Mouse (Mus musculus) limb, embryonic 15.5 days (tissue): ENCODE measurements at regions not wholly inside any gene's neighbourhood (a gene's known extent, or its start where the extent isn't known, plus 50 kb on each side); places are given as distances from the start of the nearest gene placed in this dataset.

ENCODE experiments used
- ATAC-seq: fragments of 200-750 bp; cut with Nextera tagmentation; 2 replicates; pipeline ENCODE4 v1.8.0; 2017; ENCODE audit warnings: low read depth, moderate TSS enrichment; ENCODE audit not compliant: insufficient number of reproducible peaks, low FRiP score, low TSS enrichment
- H3K27ac ChIP-seq: fragments of 300-500 bp; sonication (generic); 2 replicates; pipeline ENCODE4 v1.5.1; 2015; ENCODE audit warnings: moderate library complexity, mild to moderate bottlenecking, inconsistent platforms
- H3K27me3 ChIP-seq: fragments of 300-500 bp; sonication (generic); 2 replicates; pipeline ENCODE4 v1.6.1; 2015; ENCODE audit warnings: inconsistent platforms
- H3K36me3 ChIP-seq: fragments of 300-500 bp; sonication (generic); 2 replicates; pipeline ENCODE4 v1.6.1; 2015; ENCODE audit warnings: inconsistent platforms
- H3K4me1 ChIP-seq: fragments of 300-500 bp; sonication (generic); 2 replicates; pipeline ENCODE4 v1.6.1; 2015; ENCODE audit warnings: inconsistent platforms
- H3K4me2 ChIP-seq: fragments of 300-500 bp; sonication (generic); 2 replicates; pipeline ENCODE4 v1.6.1; 2015; ENCODE audit warnings: mild to moderate bottlenecking, inconsistent platforms
- H3K4me3 ChIP-seq: fragments of 300-500 bp; sonication (generic); 2 replicates; pipeline ENCODE4 v1.5.1; 2015; ENCODE audit warnings: mild to moderate bottlenecking, inconsistent platforms
- H3K9ac ChIP-seq: fragments of 300-500 bp; sonication (generic); 2 replicates; pipeline ENCODE4 v1.6.1; 2015; ENCODE audit warnings: inconsistent platforms
- H3K9me3 ChIP-seq: fragments of 300-500 bp; sonication (generic); 2 replicates; pipeline ENCODE4 v1.6.1; 2016; ENCODE audit warnings: inconsistent platforms
- WGBS: fragments of 180-500 bp; shearing (Covaris S2); methylation state at CpG from one replicate; pipeline ENCODE4 v1.1.7; 2015; 5-methylcytosine and 5-hydroxymethylcytosine counted together

DNA sequence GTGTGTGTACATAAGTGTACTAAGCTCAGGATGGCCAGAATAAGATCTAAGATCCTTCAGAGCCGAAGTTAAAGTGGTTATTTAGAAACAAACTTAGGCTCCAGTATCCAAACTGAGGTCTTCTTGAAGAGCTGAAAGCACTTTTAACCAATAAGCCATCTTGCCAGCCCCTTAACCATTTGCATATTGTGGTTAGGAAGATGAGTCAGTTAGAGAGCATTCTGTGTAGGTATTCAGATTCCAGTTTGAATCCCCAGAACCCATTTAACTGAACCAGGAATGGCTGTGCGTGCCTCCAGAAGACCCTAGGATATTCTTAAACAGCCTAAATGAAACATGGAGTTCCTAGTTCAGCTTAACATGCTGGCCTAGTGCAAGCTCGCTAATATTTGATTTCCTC, 471.6 kb downstream of the Ptprc start:
- no peaks in the 10 kb centered on the region for H3K9me3 ChIP-seq
- H3K36me3 ChIP-seq = no peaks in the 10 kb centered on the region
- H3K27me3 ChIP-seq = no peaks in the 10 kb centered on the region
- H3K27ac ChIP-seq = no peak overlapping the region
- no peak overlapping the region for H3K4me3 ChIP-seq
- no peaks in the 10 kb centered on the region for H3K4me1 ChIP-seq
- no peak overlapping the region for H3K4me2 ChIP-seq
- WGBS = 87% methylated on average over 3 of the region's 3 CpGs
- no peak for ATAC-seq
- no peak overlapping the region for H3K9ac ChIP-seq

- no peak overlapping the region for H3K27ac ChIP-seq
Observed at GRCm38 (mm10) chr1:137698876-137699275, 476.6 kb downstream of the Ptprc start.

DNA sequence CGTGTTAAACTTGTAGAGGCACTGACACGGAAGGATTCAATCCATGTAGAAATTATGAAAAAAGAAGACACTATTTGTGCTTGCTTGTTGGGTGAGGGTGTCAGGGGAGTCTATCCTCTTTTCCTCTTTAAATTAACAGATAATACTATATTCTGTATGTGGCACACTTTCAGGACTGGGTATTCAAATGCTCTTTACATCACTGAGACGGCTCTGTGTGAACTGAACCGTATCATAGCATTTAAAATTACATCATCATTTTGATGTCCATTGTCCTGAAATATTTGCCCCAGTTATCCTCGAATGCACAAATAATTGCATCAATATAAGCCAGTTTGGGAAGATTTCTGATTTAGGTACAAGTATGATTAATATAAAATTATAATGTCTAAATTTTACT, 478.2 kb downstream of the Ptprc start:
- H3K4me2 ChIP-seq = no peak overlapping the region
- no peak overlapping the region for H3K9ac ChIP-seq
- no peaks in the 10 kb centered on the region for H3K27me3 ChIP-seq
- H3K4me3 ChIP-seq = no peak overlapping the region
- no peaks in the 10 kb centered on the region for H3K9me3 ChIP-seq
- no peak for ATAC-seq
- no peak overlapping the region for H3K27ac ChIP-seq
- no peaks in the 10 kb centered on the region for H3K4me1 ChIP-seq
- H3K36me3 ChIP-seq = no peaks in the 10 kb centered on the region
- WGBS = 70% methylated on average over 5 of the region's 5 CpGs

More at GRCm38 (mm10) chr1:137698876-137699275, 476.6 kb downstream of the Ptprc start:
- 88% methylated on average over 4 of the region's 4 CpGs for WGBS
- Histone ChIP-seq H3K4me3 (no peak overlapping the region), H3K9me3 (no peaks in the 10 kb centered on the region), H3K27me3 (no peaks in the 10 kb centered on the region), H3K4me2 (no peak overlapping the region), H3K4me1 (no peaks in the 10 kb centered on the region), H3K9ac (no peak overlapping the region), H3K36me3 (no peaks in the 10 kb centered on the region)
- no peak for ATAC-seq

DNA sequence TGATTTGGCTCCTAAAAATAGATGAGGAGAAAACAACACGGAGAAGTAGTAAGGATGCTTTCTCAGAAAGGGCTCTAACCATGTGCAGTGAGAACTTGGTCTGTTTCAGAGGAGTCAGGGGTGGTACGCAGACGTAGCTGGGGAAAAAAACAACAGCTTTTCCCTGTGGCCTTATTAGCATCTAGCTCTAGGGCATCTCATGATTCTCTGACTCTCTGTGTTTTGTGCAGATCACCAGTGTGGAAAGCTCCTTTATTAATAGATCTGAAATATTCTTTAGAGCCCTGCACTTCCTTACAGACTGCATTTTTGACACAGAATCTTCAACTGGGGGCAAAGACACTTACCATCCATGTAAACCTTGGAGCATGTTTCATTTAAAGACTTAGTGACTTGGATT, 478.7 kb downstream of the Ptprc start:
- Histone ChIP-seq H3K27ac (no peak overlapping the region), H3K4me3 (no peak overlapping the region), H3K9me3 (no peaks in the 10 kb centered on the region), H3K4me2 (no peak overlapping the region), H3K9ac (no peak overlapping the region), H3K4me1 (no peaks in the 10 kb centered on the region), H3K27me3 (no peaks in the 10 kb centered on the region), H3K36me3 (no peaks in the 10 kb centered on the region)
- 43% methylated on average over 3 of the region's 3 CpGs for WGBS
- ATAC-seq = no peak

- H3K4me3 ChIP-seq = no peak overlapping the region
- no peak overlapping the region for H3K27ac ChIP-seq
- no peak overlapping the region for H3K9ac ChIP-seq
- no peaks in the 10 kb centered on the region for H3K36me3 ChIP-seq
- 81% methylated on average over 3 of the region's 3 CpGs for WGBS
- H3K4me2 ChIP-seq = no peak overlapping the region
- H3K27me3 ChIP-seq = no peaks in the 10 kb centered on the region
- H3K9me3 ChIP-seq = no peaks in the 10 kb centered on the region
- no peak for ATAC-seq
- H3K4me1 ChIP-seq = no peaks in the 10 kb centered on the region
Observed at GRCm38 (mm10) chr1:137695751-137696150, 479.8 kb downstream of the Ptprc start.

GRCm38 (mm10) chr1:137692525-137692924, 483.0 kb downstream of the Ptprc start:
- ATAC-seq = no peak
- H3K27ac ChIP-seq = no peak overlapping the region
- WGBS = 45% methylated on average over 2 of the region's 2 CpGs

DNA sequence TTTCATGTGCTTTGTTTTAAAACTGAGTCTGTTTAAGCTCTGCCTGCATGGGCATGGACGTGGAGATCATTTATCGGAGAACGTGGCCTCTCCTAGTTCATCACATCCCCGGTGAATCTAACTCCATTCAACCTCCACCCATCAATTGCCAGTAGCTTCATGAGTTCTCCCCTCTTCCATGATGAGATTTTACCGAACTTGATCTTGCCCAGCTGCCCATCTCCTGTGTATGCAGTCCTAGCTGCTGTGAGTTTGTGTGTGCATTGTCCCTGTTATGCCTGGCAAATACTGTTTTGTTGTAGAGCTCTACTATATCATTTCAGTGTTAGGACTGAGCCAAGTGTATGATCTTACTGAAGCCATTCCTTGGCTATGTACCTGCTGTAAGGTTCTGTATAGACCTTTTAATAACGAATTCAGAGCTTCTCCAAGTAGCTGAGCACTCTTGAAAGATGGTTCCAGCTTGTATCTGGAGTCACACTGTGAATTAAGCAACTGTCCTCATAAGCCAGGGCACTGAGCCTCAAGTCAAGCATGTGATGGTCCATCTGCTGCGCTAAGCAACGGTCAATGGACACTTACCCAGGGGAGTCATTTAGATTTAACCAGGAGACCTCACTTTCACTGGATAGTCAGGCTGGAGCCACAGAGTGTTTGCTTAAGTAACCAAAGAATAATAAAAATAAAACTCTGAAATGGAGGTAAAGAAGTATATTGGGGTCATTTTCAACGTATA, 484.5 kb downstream of the Ptprc start:
- Histone ChIP-seq H3K36me3 (no peaks in the 10 kb centered on the region), H3K9ac (no peak overlapping the region), H3K27ac (no peak overlapping the region), H3K27me3 (no peaks in the 10 kb centered on the region), H3K9me3 (no peaks in the 10 kb centered on the region), H3K4me1 (no peaks in the 10 kb centered on the region), H3K4me2 (no peak overlapping the region), H3K4me3 (no peak overlapping the region)
- WGBS = 80% methylated on average over 9 of the region's 9 CpGs
- no peak for ATAC-seq

More at GRCm38 (mm10) chr1:137692525-137692924, 483.0 kb downstream of the Ptprc start:
- Histone ChIP-seq H3K27me3 (no peaks in the 10 kb centered on the region), H3K4me2 (no peak overlapping the region), H3K4me1 (no peaks in the 10 kb centered on the region), H3K4me3 (no peak overlapping the region), H3K9me3 (no peaks in the 10 kb centered on the region), H3K9ac (no peak overlapping the region), H3K36me3 (no peaks in the 10 kb centered on the region)

DNA sequence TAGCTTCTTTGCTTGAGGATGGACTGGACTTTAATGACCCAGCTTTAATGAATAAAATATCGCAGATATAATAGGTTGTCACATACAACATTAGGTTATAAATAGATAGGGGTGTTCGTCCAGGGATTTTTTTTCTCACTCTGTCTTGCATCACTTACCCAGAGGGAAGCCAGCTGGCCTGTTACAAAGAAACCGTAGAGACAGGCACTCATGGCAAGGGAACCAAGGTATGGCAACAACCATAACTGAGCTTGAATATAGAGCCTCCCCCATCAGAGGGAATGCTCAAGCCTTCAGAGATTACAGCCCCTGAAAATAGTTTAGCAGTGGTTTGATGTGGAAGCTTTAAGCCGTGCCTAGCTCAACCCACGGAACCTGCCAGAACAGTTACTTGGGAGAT, 504.9 kb downstream of the Ptprc start:
- Histone ChIP-seq H3K4me1 (no peaks in the 10 kb centered on the region), H3K27ac (no peak overlapping the region), H3K4me3 (no peak overlapping the region), H3K27me3 (no peaks in the 10 kb centered on the region), H3K36me3 (no peaks in the 10 kb centered on the region), H3K4me2 (no peak overlapping the region), H3K9ac (no peak overlapping the region), H3K9me3 (no peaks in the 10 kb centered on the region)
- WGBS = 48% methylated on average over 5 of the region's 5 CpGs
- ATAC-seq = no peak

GRCm38 (mm10) chr1:137669849-137670248, 505.7 kb downstream of the Ptprc start:
- H3K27ac ChIP-seq = no peak overlapping the region
- H3K27me3 ChIP-seq = no peaks in the 10 kb centered on the region
- peaks cover 3% of the 10 kb centered on the region; the same call in 1 of the 2 replicates for H3K4me1 ChIP-seq
- ATAC-seq = no peak
- no peaks in the 10 kb centered on the region for H3K9me3 ChIP-seq
- H3K9ac ChIP-seq = no peak overlapping the region
- no peaks in the 10 kb centered on the region for H3K36me3 ChIP-seq
- H3K4me3 ChIP-seq = no peak overlapping the region
- 71% methylated on average over 3 of the region's 3 CpGs for WGBS
- no peak overlapping the region for H3K4me2 ChIP-seq

DNA sequence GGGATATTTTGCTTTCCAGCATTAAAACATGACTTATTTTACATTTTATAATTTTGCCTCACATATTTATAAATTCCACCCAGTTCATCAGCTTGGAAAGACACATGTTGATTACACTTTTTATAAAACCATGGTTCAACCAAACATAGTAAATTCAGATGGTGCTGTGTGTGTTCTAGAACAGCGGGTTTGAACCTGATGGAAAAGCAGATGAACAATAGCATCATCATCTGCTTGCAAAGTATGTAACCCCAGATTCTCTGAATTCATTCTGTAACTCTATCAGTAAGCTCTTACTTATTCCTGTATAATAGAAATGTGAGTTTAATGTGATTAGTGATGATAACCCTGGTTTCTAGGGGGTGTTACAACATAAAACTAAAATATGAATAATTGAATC, 517.4 kb downstream of the Ptprc start:
- no peak for ATAC-seq
- peaks cover 7% of the 10 kb centered on the region for H3K4me1 ChIP-seq
- H3K4me3 ChIP-seq = no peak overlapping the region
- H3K9ac ChIP-seq = no peak overlapping the region
- H3K36me3 ChIP-seq = no peaks in the 10 kb centered on the region
- no peaks in the 10 kb centered on the region for H3K9me3 ChIP-seq
- H3K27me3 ChIP-seq = no peaks in the 10 kb centered on the region
- no peak overlapping the region for H3K27ac ChIP-seq
- no peak overlapping the region for H3K4me2 ChIP-seq
- 90% methylated on average over 1 of the region's 1 CpGs for WGBS

DNA sequence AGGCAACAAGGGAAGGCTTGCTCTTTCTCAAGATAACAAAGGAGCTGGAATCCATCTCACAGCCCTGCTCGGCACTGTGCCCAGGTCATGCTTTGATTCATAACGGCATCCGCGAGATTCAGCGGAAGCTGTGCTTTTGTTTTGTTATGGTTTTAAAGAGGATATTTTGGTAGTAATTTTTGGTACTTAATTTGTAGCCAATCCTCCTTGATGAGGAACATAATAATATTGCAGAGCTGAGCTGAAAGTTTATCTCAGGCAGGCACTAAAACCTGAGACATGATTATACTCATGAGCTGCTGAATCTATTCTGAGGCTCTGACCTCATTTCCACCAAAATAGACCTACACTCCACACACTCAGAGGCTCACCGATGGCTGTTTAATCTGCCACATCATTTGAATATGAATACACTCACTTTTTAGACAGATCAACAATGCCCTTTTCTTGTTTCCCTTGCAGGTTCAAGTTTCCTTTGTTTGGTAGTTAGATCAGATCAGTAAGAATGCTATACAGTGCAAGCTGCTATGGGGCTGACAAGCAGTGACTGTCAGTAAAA, 518.5 kb downstream of the Ptprc start:
- H3K27ac ChIP-seq = no peak overlapping the region
- no peaks in the 10 kb centered on the region for H3K36me3 ChIP-seq
- no peaks in the 10 kb centered on the region for H3K27me3 ChIP-seq
- WGBS = 56% methylated on average over 6 of the region's 6 CpGs
- no peak overlapping the region for H3K9ac ChIP-seq
- H3K4me2 ChIP-seq = no peak overlapping the region
- H3K4me3 ChIP-seq = no peak overlapping the region
- ATAC-seq = no peak
- H3K9me3 ChIP-seq = no peaks in the 10 kb centered on the region
- H3K4me1 ChIP-seq = peaks cover 7% of the 10 kb centered on the region

DNA sequence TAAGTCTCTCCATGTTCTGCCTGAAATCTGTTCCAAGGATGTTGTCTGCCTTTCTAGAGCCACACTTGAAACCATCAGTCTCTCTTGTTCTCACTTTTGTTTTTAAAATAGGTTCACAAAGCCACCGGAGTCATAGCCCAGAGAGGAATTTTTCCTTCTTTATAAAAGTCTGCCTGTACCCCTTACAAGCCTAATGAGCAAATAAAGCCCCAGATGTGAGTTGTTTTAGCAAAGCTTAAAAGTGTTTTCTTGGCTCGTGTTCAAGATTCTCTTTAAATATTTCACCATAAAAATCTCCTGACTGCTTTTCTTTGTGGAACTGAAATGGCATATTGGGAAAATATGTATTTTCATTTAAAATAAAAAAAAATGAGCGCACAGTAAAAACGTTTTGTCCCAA, 521.3 kb downstream of the Ptprc start:
- H3K4me3 ChIP-seq = no peak overlapping the region
- no peaks in the 10 kb centered on the region for H3K27me3 ChIP-seq
- ATAC-seq = no peak
- no peaks in the 10 kb centered on the region for H3K9me3 ChIP-seq
- peaks cover 11% of the 10 kb centered on the region for H3K4me1 ChIP-seq
- H3K27ac ChIP-seq = no peak overlapping the region
- H3K9ac ChIP-seq = no peak overlapping the region
- 17% methylated on average over 4 of the region's 4 CpGs for WGBS
- H3K36me3 ChIP-seq = no peaks in the 10 kb centered on the region
- H3K4me2 ChIP-seq = no peak overlapping the region
